Mouse (Mus musculus): Measurements from ENCODE around the gene Gm5615. TPM values are rescaled to one million over a fixed set of nuclear protein-coding genes. Genes with fewer than 3 reads are reported as not detected.

Gene Gm5615
- not detected in 2 replicates for polyA plus RNA-seq (2012; ENCODE audit: insufficient read depth, low replicate concordance)

DNA sequence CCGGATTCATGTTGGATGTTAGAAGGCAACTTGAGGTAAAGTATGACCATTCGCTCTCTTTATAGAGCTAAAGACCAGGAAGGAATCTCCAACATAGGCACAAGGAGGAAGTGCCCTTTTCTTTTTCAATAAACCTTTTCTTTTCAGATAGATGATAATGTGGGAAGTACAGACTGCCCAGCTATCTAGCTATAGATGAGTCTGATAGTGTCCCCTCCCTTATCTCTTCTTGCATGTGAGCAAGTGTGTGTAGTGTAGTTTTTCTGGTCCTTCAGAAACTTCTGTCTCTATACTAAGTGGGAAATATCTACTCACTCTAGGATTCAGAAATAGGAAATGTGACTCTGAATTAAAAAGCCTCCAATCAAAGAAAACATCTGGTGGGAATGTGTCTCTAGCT, at the start of gene Gm5615:
Gene Gm5615 (minus strand): TSS at position 101 of the 400 bp plus-strand sequence.
- Histone ChIP-seq H3K27me3 (replicated peaks) (no peaks in the 10 kb centered on the region), H3K4me3 (replicated peaks) (no peak within 1 kb of the TSS), H3K9me3 (peaks cover 6% of the 10 kb centered on the region; the same call in 1 of the 2 replicates), H3K36me3 (replicated peaks; ENCODE audit: low read length) (no peaks in the 10 kb centered on the region), H3K4me1 (no peaks in the 10 kb centered on the region)
- no peak for TF ChIP-seq GATA1 (IDR thresholded peaks at IDR 0.05; ENCODE audit: borderline replicate concordance, low read length)

DNA sequence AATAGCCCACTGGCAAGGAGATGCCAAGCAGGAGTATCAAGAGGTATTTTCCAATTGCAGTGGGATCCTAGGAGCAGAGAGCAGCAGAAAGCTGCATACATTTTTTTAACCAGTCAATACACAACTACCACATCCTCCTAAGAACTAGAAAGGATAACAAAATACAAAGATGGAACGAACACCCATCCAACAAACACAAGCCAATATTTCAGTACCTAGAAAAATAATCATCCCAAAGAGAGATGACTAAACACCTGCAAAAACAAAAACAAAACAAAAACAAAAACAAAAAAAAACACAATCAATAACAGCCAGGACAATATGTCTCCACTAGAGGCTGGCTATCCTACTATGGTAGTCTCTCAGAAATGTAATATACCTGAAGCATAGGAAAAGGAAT, 40.8 kb upstream of the Gm5615 start, which contains the start of gene Gm17689:
Gene Gm17689 (minus strand): TSS at position 101 of the 400 bp plus-strand sequence.
- Histone ChIP-seq H3K27me3 (replicated peaks) (no peaks in the 10 kb centered on the region), H3K9me3 (peaks cover 15% of the 10 kb centered on the region), H3K4me3 (replicated peaks) (no peak within 1 kb of the TSS), H3K4me1 (no peaks in the 10 kb centered on the region), H3K36me3 (replicated peaks; ENCODE audit: low read length) (no peaks in the 10 kb centered on the region)
- TF ChIP-seq GATA1 (IDR thresholded peaks at IDR 0.05; ENCODE audit: borderline replicate concordance, low read length) (no peak), FLI1 (IDR thresholded peaks at IDR 0.05; ENCODE audit: low read length) (no peak)

- Histone ChIP-seq H3K36me3 (replicated peaks; ENCODE audit: low read length) (no peaks in the 10 kb centered on the region), H3K4me1 (no peaks in the 10 kb centered on the region), H3K9me3 (peaks cover 27% of the 10 kb centered on the region), H3K4me3 (replicated peaks) (no peak overlapping the region), H3K27me3 (replicated peaks) (no peaks in the 10 kb centered on the region)
- no peak for TF ChIP-seq GATA1 (IDR thresholded peaks at IDR 0.05; ENCODE audit: borderline replicate concordance, low read length)
- no peak for TF ChIP-seq FLI1 (IDR thresholded peaks at IDR 0.05; ENCODE audit: low read length)
Observed at GRCm38 (mm10) chr9:36504211-36504610, 37.6 kb downstream of the Gm5615 start.

DNA sequence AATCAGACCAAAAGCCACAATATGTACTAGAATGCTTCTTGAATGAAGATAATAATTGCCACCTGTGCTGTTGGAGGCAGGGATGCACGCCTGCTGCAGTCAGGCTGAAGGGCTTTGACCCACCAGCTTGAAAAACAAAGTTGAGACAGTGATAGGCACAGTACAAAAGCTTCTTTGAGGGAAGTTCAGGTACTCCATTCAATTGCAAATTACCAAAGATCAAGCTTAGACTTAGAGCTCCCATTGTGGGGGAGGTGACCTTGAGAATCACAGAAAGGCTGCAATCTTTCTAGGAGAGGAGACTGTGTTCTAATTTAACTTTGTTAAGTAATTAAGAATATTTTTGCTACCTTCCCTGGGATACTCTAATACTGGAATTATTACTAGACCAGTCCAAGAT, 45.9 kb downstream of the Gm5615 start:
- no peaks in the 10 kb centered on the region for H3K4me1 ChIP-seq
- peaks cover 17% of the 10 kb centered on the region for H3K9me3 ChIP-seq
- no peaks in the 10 kb centered on the region for H3K36me3 ChIP-seq (replicated peaks; ENCODE audit: low read length)
- no peaks in the 10 kb centered on the region for H3K27me3 ChIP-seq (replicated peaks)
- TF ChIP-seq GATA1 (IDR thresholded peaks at IDR 0.05; ENCODE audit: borderline replicate concordance, low read length) (no peak), FLI1 (IDR thresholded peaks at IDR 0.05; ENCODE audit: low read length) (no peak)
- no peak overlapping the region for H3K4me3 ChIP-seq (replicated peaks)

DNA sequence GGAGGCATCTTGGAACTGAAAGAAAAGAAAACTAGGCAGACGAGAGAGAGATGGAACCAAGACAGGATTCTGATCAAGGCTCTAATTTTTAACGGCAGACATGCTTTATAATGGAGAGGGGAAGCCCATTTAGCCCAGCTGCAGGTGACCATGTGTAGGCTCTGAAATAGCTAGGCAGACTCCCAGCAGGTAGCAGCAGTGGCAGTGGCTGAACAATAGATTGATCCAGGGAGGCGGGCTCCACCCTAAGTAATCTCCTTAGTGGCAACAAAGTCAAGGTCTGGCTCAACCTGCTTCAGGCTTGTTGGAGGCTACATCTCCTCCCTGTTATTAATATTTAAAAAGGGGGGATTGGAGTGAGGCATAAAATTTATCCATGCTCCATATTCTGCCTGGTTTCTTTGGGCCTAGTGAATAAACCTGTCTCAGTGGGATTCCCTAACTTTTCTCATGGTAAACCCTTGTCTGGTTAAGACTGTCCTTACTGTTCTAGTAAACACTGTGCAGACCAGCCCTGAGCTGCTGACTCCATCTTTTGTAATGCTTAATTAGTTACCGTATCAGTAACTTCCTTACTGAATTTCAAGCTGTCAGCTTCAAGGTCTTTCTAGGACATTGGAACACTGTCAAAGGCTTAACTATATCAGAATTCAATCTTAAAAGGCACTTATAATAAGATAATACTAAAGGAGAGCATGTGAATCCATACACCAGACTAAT, 47.1 kb downstream of the Gm5615 start:
- Histone ChIP-seq H3K9me3 (peaks cover 14% of the 10 kb centered on the region), H3K27me3 (replicated peaks) (no peaks in the 10 kb centered on the region), H3K4me1 (no peaks in the 10 kb centered on the region), H3K4me3 (replicated peaks) (no peak overlapping the region), H3K36me3 (replicated peaks; ENCODE audit: low read length) (no peaks in the 10 kb centered on the region)
- no peak for TF ChIP-seq FLI1 (IDR thresholded peaks at IDR 0.05; ENCODE audit: low read length)
- TF ChIP-seq GATA1 (IDR thresholded peaks at IDR 0.05; ENCODE audit: borderline replicate concordance, low read length), result no peak

Other genes starting within 250 kb of the Gm5615 start
- gene Gm7257, start 110.1 kb downstream of the Gm5615 start, polyA plus RNA-seq (2012; ENCODE audit: insufficient read depth, low replicate concordance), result not detected in 2 replicates
- not detected in 2 replicates for gene Gm9513, start 66.3 kb downstream of the Gm5615 start, polyA plus RNA-seq (2012; ENCODE audit: insufficient read depth, low replicate concordance)
- not detected in 2 replicates for gene Gm17689, start 40.7 kb upstream of the Gm5615 start, polyA plus RNA-seq (2012; ENCODE audit: insufficient read depth, low replicate concordance)
- gene A630095E13Rik, start 101.4 kb upstream of the Gm5615 start, polyA plus RNA-seq (2012; ENCODE audit: insufficient read depth, low replicate concordance), result not detected in 2 replicates
- not detected in 2 replicates for gene Acrv1, start 151.3 kb upstream of the Gm5615 start, polyA plus RNA-seq (2012; ENCODE audit: insufficient read depth, low replicate concordance)
- gene Chek1, start 185.1 kb upstream of the Gm5615 start, polyA plus RNA-seq (2012; ENCODE audit: insufficient read depth, low replicate concordance), result 0.20 TPM in 1 of 2 replicates, not detected in the other
- 2.3 TPM in 2 replicates for gene Stt3a, start 225.7 kb upstream of the Gm5615 start, polyA plus RNA-seq (2012; ENCODE audit: insufficient read depth, low replicate concordance)

All from megakaryocyte, embryonic 14.5 days (primary cell).